ENCODE assay signal across 8 mouse cellular contexts in the genomic region with DNA sequence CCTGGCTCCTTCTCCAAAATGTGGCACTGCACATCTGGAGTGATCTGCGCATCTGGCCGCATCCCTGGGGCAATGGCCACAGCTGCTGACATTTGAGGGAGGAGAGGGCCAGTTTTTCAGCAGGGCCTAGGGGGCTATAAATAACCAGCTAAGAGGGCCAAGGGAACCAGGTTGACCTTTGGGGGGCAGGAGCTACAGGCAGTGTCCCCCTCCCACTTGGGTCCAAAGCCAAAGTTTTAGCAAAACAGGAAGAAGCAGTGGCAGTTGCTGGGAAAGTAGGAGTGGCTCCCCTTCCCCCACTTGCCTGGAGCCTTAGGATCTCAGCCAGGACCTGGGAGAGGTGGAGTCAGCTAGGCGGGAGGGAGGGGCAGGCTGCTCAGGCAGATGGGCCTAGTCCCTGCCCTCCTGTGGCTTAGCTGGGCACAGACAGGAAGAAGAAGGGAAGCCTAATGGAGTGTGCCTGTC. TPM values are rescaled to one million over a fixed set of nuclear protein-coding genes. Genes with fewer than 3 reads are reported as not detected.
DNase-seq lines count a peak whose midpoint lies in the region; ATAC-seq and TF ChIP-seq lines count a peak whose summit lies in the region.

No protein-coding gene starts in this region.

- H3K36me3 ChIP-seq in embryonic facial prominence, embryonic 13.5 days = no peaks in the 10 kb centered on the region
- H3K36me3 ChIP-seq in limb, embryonic 10.5 days = no peaks in the 10 kb centered on the region

- intact Hi-C loops in heart, postnatal 14 days (cut with DNase I) = no loop called here

- WGBS in cerebellum, adult 2 months = 36% methylated on average over 3 of the region's 3 CpGs
- 18% methylated on average over 3 of the region's 3 CpGs for WGBS in embryonic facial prominence, embryonic 13.5 days
- 13% methylated on average over 3 of the region's 3 CpGs for WGBS in limb, embryonic 10.5 days

- H3K9ac ChIP-seq in embryonic facial prominence, embryonic 13.5 days = no peak overlapping the region; the same call in 1 of the 2 replicates

- peak; percentile 74 for ATAC-seq in embryonic facial prominence, embryonic 13.5 days (ENCODE audit: insufficient number of reproducible peaks, insufficient read depth, low FRiP score, low TSS enrichment, low read depth)
- 0 out of 2 replicates have a peak, but pooled peaks have one; percentile 31 for ATAC-seq in megakaryocyte-erythroid progenitor cell, adult 5-6 weeks (replicated peaks; ENCODE audit: low FRiP score, low TSS enrichment, poor library complexity, severe bottlenecking)
- no peak for ATAC-seq in monocyte, adult 5-6 weeks (replicated peaks; ENCODE audit: insufficient number of reproducible peaks, low FRiP score, low TSS enrichment, poor library complexity, severe bottlenecking)

- no peaks in the 10 kb centered on the region for H3K27me3 ChIP-seq in cerebellum, adult 2 months (ENCODE audit: control insufficient read depth, insufficient read depth, low read length)
- H3K27me3 ChIP-seq in embryonic facial prominence, embryonic 13.5 days = no peaks in the 10 kb centered on the region
- no peaks in the 10 kb centered on the region for H3K27me3 ChIP-seq in limb, embryonic 10.5 days (ENCODE audit: low read depth, poor library complexity, severe bottlenecking)

- peak; percentile 48 to 67 for DNase-seq in cerebellum, postnatal 14 days
- no peak for DNase-seq in cerebellum, adult 2 months
- peak; percentile 78 to 86 for DNase-seq in heart, postnatal 14 days
- DNase-seq in limb, embryonic 10.5 days (ENCODE audit: low spot score) = peak; percentile 56
- no peak for DNase-seq in cerebellum, adult 8-10 months

- H3K4me3 ChIP-seq in cerebellum, adult 2 months (replicated peaks; ENCODE audit: insufficient read depth, low read depth, low read length) = no peak overlapping the region
- H3K4me3 ChIP-seq in embryonic facial prominence, embryonic 13.5 days = no peak overlapping the region
- peak overlapping the region; percentile 7; the same call in 1 of the 2 replicates for H3K4me3 ChIP-seq in limb, embryonic 10.5 days

- H3K4me2 ChIP-seq in embryonic facial prominence, embryonic 13.5 days = no peak overlapping the region

- no peaks in the 10 kb centered on the region for H3K9me3 ChIP-seq in embryonic facial prominence, embryonic 13.5 days
- H3K9me3 ChIP-seq in limb, embryonic 10.5 days (replicated peaks) = no peaks in the 10 kb centered on the region

- TF ChIP-seq CTCF in cerebellum, adult 2 months (IDR thresholded peaks at IDR 0.05; ENCODE audit: borderline replicate concordance, insufficient read depth, low read depth, low read length) = no peak

- H3K4me1 ChIP-seq in cerebellum, adult 2 months (ENCODE audit: control insufficient read depth, insufficient read depth, low read length) = peaks cover 12% of the 10 kb centered on the region
- peaks cover 39% of the 10 kb centered on the region for H3K4me1 ChIP-seq in embryonic facial prominence, embryonic 13.5 days
- peaks cover 63% of the 10 kb centered on the region for H3K4me1 ChIP-seq in limb, embryonic 10.5 days

- H3K27ac ChIP-seq in cerebellum, adult 2 months (ENCODE audit: insufficient read depth, low read length) = no peak overlapping the region
- H3K27ac ChIP-seq in embryonic facial prominence, embryonic 13.5 days = peak overlapping the region; percentile 77
- H3K27ac ChIP-seq in limb, embryonic 10.5 days = peak overlapping the region; percentile 75

- no peak for TF ChIP-seq POLR2A in cerebellum, adult 2 months (IDR thresholded peaks at IDR 0.05; ENCODE audit: borderline replicate concordance, insufficient read depth, low read length)

RNA-seq across cellular contexts. Expression of a gene that starts 4.3 kb away (rescaled TPM):
- polyA plus RNA-seq in cerebellum, adult 2 months (2012; rRNA removed) = 38.3 and 40.9 TPM in 2 replicates
- 32.4 and 37.1 TPM in 2 replicates for polyA plus RNA-seq in embryonic facial prominence, embryonic 13.5 days (2015; fragmentation: Nextera tagmentation; extraction: Ambion mirVana)
- 10 to 100 TPM; 45.9 to 52.5 TPM for total RNA-seq in heart, postnatal 14 days (2021)
- 28.5 and 32.1 TPM in 2 replicates for polyA plus RNA-seq in limb, embryonic 10.5 days (2016; fragmentation: Nextera tagmentation; extraction: Ambion mirVana)
- 129 and 194 TPM in 2 replicates for total RNA-seq in megakaryocyte-erythroid progenitor cell, adult 5-6 weeks (2014; fragmentation: Nextera tagmentation)
- 24.8 and 35.6 TPM in 2 replicates for total RNA-seq in megakaryocyte-erythroid progenitor cell, adult 5-6 weeks (2017)
- total RNA-seq in monocyte, adult 5-6 weeks (2017) = 6.5 to 17.5 TPM (median 10.7 TPM) in 3 replicates

Comparison
In these comparisons a context has a peak if more than half of its experiments do, and no peak if none do; other contexts are left out.
1. DNase-seq: peak in cerebellum, postnatal 14 days (2 of 2), heart, postnatal 14 days (2 of 2) and limb, embryonic 10.5 days (single experiment); none in cerebellum, adult 2 months (0 of 2) and cerebellum, adult 8-10 months (single experiment).